Mouse (Mus musculus) small intestine, adult 2 months (tissue): ENCODE results near the gene Eaf2.

Experiments
- CTCF ChIP-seq: fragments of 200-500 bp; IDR thresholded peaks from 2 replicates; pipeline ENCODE4 v1.5.1; 2012; ENCODE audit warnings: low read depth, mild to moderate bottlenecking, control low read depth, inconsistent platforms, low read length, moderate library complexity, mixed read lengths; ENCODE audit not compliant: insufficient replicate concordance, insufficient read length; ENCODE audit errors: extremely low read depth
- POLR2A ChIP-seq: fragments of 200-500 bp; IDR thresholded peaks from 2 replicates; pipeline ENCODE4 v1.6.1; 2012; ENCODE audit warnings: low read depth, mild to moderate bottlenecking, control low read depth, inconsistent platforms, low read length, moderate library complexity

DNA sequence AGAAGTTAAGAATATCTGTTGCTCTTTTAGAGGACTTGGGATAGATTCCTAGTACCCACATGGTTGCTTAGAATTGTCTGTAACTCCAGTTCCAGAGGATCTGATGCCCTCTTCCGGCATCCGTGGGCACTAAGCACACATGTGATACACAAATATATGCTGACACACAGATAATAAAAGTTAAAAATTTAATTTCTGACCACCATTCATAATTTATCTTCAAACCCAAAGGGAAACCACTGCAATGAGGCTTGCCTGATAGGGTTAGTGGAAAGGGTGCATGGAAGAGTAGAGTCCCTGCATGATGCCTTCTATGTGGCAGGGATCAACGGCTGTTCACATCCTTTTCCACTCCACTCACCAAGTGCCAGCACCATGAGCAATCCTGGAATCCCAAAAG lies 103.1 kb downstream of the Eaf2 start:
- TF ChIP-seq POLR2A (no peak), CTCF (no peak)
